Mouse (Mus musculus) megakaryocyte progenitor cell, adult 5-6 weeks (primary cell): ENCODE results near the gene Frem2. TPM values are rescaled to one million over a fixed set of nuclear protein-coding genes. Genes with fewer than 3 reads are reported as not detected.

Source experiments
- ATAC-seq: replicated peaks from 2 replicates; pipeline ENCODE4 v1.8.0; 2016; ENCODE audit warnings: mild to moderate bottlenecking, moderate TSS enrichment, inconsistent platforms; ENCODE audit not compliant: poor library complexity
- total RNA-seq, 2 experiments: library from RNA; stranded (forward) in 1 of 2; stranded (reverse) in 1 of 2; fragments of 157-497, 149-512 nt in 1 of 2; fragments of 200-1000 nt in 1 of 2; gene quantifications; 2 replicates each; pipeline versions ENCODE4 v1.2.3 to v1.2.4; 2015 to 2017

The Frem2 gene
- total RNA-seq, 2 experiments from 2014 or later, result not detected

DNA sequence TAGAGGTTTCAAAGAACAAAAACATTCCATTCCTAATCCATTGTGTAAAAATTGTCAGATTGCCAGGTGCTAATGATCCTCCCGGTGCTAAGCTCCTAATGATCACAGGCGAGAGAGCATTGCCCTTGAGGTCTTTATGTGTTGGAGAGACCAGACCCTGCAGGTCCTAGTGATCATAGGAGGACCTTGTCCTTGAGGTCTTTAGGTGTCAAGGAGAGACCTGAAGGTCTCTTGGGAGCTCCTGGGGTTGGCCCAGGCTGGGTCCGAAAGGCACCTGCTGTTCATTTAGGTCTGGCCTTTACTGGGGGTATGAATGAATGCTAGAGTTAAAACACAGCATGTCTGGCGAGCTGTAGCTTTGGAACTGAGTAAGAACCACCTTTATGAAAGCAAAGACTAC lies 183.0 kb downstream of the Frem2 start:
- ATAC-seq, result no peak

DNA sequence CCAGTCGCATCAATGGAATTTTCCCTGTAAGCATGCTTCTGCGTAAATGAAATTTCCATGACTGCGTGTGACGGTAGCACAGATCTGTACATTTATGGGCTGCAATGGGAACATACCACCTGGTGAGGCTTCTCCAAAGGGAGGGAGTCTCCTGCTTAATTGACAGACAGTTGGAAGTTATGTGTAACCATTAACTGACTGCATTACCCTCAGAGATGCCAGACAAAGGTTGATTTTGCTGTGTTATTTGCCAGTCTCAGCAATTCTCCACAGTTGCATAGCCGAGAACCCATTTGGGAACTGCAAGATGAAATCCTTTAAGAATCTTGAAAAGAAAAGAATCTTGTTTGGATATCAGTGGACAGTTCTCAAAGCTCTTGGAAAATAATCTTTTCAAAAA lies 185.1 kb downstream of the Frem2 start:
- ATAC-seq, result no peak

DNA sequence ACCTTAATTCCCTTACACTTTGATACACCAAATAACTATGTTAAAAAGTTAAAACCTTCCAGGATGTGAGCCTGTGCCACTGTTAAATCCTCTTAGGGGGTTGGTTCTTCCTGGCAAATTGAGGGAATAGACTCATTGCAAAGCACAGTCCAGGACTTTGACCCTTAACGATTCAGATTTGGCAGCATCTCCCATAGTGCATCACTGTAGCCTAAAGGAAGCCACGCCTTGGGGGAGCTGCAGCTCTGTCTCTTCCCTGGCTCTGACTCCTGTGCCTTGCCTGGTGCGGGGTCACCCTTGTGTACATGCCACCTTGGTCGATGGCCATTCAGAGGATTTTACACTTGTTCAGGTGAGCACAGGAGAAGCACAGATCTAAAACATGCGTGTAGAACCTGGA lies 187.5 kb downstream of the Frem2 start:
- no peak for ATAC-seq

DNA sequence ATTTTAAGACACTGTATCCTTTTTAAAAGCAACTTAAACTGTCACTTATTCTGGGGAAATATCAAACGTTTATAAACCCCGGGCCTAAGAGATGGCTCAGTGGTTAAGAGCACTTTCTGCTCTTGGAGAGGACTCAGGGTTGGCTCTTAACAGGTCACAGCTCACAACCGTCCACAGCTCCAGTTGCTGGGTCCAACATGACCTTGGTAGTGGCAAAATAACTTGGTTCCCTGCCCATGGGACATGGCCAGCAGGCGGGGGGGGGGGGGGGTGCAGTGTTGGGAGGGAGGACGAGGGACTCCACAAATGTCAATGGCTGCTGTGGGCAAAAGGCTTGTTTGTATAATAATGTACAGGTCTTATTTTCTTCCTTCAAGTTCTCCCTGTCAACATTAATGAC lies 189.8 kb downstream of the Frem2 start:
- ATAC-seq, result no peak

DNA sequence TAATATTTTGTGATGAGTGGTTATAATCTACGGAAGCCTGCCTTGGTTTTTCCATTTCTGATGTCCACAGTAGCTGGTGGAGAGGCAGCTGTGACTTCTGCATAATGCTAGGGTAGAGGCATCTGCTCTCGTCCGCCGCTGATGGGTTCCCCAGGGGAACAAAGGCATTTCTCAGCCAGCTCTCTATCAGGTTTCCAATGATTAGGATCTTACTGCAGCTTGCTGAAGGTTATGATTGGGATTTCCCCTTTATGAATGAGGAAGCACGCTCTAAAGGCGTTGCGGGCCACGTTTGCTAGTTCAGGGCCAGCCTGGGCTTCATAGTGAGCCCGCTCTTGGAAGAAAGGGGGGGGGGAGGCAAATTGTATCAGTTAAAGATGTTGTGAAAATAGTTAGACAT lies 190.7 kb downstream of the Frem2 start:
- ATAC-seq, result peak; percentile 21

DNA sequence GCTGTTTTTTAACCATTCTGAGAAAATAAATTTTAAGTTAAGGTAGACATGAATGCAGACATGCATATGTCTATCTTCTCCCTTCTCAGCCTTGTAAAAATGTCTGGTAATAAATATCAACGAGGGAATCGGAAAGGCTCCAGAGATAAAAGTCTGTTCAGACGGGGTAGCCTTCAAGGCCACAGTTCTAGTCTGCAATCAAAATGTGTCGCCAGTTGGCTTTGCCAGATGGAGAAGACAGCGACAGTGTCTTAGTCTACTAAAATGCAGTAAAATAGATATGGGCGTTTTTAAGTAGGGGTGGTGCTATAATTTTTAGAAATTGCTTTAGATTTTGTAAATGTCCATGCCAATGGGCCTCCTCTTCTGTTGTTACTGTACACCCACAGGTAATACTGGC lies 191.8 kb downstream of the Frem2 start:
- no peak for ATAC-seq

DNA sequence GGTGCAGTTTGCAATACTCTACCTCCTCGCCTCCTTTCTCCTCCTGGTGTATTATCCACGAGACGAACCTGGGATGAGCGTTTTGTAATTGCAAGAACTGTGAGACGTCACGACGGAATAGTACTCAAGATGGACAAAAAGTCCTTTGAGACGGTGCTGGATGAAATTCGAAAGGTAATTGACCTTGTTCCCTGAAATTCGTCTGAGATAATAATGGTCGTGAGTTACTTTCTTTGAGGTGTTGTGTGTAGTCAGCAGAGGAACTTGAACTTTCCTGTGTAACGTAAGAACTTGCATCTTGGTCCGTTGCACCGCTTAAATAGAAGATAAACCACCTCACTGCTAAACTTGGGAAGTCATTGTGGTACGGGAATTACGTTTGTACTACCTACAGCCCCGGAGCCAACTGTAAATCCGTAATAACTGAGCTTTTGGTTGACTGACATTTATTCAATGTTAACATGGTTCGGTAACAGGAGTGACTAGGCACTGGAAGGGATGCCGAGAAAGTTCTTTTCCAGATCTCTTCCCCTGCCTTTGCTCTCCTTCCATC lies 192.9 kb downstream of the Frem2 start:
- no peak for ATAC-seq

Other genes with a start within 250 kb of the Frem2 start
- 5.2 and 6.2 TPM in 2 replicates for gene Nhlrc3, start 194.0 kb downstream of the Frem2 start, total RNA-seq (2015)
- gene Nhlrc3, start 194.0 kb downstream of the Frem2 start, total RNA-seq (2017), result 7.8 and 8.8 TPM in 2 replicates
- 27.5 and 32.9 TPM in 2 replicates for gene Proser1, start 193.7 kb downstream of the Frem2 start, total RNA-seq (2015)
- gene Proser1, start 193.7 kb downstream of the Frem2 start, total RNA-seq (2017), result 7.0 and 7.9 TPM in 2 replicates
- not detected in 2 replicates for gene Stoml3, start 168.7 kb downstream of the Frem2 start, total RNA-seq (2015)
- not detected in 2 replicates for gene Stoml3, start 168.7 kb downstream of the Frem2 start, total RNA-seq (2017)
- gene Gm10985, start 187.7 kb upstream of the Frem2 start, total RNA-seq (2015), result not detected in 2 replicates
- gene Gm10985, start 187.7 kb upstream of the Frem2 start, total RNA-seq (2017), result not detected in 2 replicates
- 74.9 and 80.7 TPM in 2 replicates for gene Ufm1, start 206.5 kb upstream of the Frem2 start, total RNA-seq (2015)
- gene Ufm1, start 206.5 kb upstream of the Frem2 start, total RNA-seq (2017), result 92.7 and 148 TPM in 2 replicates